Mouse (Mus musculus) ovary, postnatal 14 days (tissue): ENCODE measurements around the gene Msantd2.

Experiments used
- DNase-seq: peaks from one replicate; pipeline ENCODE4 v3.0.0; 2022; ENCODE audit warnings: low spot score

Gene Msantd2

DNA sequence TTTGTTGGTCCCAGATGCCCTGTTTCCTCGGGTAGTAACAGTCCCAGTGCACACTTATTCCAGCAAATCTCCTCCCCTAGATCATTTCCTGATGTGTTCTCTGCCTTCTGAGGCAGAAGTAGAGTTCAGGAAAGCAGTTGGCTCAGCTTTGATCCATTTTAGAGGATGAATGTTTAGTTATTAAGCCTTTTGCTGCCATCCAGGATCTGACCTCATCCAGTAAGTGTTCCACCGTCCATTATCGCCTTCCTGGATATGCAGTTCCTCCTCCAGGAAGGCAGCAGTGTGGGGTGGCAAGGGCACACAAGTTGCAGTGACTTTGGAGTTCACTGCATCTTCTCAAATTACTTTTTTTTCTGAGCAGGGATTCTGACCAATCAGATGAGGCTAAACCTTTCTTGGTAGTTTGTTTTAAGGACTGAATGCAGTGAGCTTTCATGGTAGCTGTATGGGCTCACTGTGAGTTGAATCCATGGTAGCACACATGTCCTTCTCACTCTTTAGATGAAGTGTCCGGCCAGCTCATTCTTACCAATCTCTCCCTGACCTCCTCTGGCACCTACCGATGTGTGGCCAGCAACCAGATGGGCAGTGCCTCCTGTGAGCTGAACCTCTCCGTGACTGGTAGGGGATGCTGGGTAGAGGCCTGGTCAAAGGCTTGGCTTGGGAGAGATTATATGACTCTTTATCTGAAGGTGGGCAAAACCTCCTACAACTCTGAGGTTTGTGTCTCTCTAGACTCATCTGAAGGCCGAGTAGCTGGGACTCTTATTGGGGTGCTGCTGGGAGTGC lies 52.9 kb downstream of the Msantd2 start:
- no peak for DNase-seq

DNA sequence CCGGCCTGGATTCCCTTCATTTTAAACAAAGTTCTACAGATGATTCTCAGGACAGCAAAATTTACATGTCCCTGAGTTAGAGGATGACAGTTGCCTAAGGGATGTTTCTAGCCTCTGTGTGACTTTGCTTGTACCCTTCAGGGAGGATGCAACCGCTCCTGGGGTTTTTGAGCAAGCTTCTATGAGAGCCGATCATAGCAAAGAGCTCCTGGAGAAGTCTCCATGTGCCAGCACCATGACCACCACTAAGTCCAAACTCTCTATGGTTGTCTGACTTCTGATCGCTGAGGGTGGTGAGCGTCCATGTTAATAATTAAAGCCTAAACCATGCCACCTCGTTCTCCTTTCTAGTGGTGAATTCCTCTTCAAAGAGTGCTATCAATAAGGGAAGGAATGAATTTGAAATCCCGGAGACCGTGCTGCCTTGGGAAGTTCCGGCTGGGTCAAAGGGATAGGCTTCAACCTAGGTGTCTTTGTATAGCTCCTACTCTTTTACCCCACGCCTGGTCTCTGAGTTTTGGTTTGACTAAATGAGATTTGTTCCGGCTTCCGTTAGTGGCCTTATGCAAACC lies 54.8 kb downstream of the Msantd2 start:
- no peak for DNase-seq

DNA sequence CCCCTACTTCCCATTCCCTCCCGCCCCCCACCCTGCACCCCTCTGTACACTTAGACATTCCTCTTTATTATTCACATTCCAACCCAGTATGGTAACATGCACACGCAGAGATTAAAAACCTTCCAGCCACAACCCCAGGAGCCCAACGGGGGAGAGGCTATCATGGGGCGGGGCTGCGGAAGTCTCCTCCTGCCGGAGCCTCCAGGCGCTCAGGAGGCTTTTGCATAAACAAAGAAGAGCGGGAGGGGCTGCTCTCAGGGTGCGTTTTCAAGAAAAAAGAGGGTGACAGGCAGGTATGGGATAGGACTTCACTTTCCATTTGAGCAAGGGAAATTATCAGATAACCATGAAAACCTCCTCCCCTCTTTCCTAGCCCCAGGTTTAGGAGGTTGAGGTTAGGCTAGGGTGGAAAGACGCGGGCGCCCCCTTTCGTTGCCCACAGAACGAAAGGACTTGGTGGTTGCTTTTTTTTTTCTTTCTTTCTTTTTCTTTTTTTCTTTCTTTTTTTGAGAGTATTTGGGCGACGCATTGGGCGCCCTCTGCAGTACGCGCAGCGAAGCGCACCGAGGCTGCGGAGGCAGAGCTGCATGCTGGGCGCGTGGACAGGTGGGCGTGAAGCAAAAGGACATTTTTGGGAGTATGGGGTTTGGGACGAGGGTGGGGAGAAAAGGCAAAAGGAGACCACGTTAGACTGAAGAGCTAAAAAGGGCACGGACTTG lies 55.5 kb downstream of the Msantd2 start:
- DNase-seq = peak; percentile 65

DNA sequence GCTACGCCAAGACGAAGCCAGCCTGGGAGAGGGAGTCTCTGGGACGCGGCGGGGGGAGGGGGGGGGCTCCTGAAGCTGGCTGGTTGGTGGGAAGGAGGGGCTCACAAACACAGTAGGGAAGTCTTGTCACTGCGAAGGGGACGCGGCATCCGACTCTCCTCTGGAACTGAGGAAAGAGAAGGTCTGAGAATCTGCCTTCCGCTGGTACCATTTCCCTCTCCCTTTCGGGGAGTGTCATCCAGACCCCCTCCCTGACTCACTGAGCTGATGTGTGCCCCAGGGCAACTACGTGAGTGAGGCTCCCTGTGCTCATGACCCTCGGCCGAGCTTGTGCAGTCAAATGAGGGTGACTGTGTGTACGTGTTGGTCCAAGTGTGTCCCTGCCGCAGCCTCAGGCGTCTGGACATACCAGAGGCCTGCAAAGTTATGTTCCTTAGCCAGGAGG lies 56.1 kb downstream of the Msantd2 start:
- no peak for DNase-seq

DNA sequence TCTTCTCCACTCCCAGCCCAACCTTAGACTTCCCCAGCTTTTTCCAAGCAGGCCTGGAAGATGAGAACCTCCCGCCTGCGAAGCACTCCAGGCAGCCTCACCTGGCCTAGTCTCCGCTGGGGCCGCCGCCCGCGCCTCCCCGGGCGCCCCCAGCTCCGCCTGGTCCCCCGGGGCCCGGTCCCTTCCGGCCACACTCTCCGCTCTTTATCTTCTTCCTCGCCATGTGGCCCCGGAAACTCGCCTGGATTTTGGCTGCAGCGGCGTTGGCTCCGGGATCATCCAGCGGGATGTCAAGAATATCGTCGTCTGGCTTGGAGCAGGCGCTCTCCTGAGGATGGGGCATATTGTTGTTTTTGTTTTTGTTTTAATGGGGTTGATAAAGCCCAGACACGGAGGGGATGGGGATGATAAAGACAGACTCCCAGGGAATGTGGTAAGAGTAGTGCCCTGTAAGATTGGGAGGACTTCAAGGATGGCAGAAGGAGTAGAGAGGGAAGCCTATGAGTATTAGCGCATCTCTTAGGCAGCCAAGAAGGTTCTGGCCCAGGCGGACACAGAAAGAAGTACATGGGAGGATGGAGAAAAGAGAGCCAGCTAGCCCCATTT lies 56.8 kb downstream of the Msantd2 start:
- DNase-seq = no peak

DNA sequence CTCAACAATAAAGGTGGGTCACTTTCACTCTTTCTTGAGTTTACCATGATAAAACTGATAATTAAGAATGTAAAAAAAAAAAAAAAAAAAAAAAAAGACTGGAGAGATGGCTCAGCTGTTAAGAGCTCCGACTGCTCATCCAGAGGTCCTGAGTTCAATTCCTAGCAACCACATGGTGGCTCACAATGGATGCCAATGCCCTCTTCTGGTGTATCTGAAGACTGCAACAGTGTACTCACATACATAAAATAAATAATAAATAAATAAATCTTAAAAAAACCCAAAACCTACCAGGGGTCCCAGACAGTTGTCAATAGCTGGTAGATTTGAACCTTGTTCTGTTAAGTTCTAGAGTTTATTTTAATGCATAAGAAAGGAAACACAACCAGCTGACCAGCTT lies 57.8 kb downstream of the Msantd2 start:
- DNase-seq = no peak

DNA sequence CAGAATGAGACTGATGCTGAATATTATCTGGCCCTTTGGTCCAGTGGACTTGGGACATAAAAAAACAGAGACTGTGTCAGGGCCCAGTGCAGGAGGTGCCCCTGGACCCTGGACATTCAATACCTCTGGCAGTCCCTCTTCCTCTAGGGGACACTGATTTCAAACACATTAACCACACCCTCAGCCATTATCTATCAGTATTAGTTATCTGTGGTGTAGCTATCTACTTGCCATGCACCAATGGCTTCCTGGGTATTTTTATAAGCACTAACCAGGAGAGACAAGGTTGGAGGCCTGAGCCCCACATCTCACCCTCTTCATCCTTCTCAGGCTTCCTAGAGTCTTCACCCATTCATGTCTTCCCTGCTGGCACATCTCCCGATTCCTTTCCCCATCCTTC lies 61.3 kb downstream of the Msantd2 start:
- no peak for DNase-seq

DNA sequence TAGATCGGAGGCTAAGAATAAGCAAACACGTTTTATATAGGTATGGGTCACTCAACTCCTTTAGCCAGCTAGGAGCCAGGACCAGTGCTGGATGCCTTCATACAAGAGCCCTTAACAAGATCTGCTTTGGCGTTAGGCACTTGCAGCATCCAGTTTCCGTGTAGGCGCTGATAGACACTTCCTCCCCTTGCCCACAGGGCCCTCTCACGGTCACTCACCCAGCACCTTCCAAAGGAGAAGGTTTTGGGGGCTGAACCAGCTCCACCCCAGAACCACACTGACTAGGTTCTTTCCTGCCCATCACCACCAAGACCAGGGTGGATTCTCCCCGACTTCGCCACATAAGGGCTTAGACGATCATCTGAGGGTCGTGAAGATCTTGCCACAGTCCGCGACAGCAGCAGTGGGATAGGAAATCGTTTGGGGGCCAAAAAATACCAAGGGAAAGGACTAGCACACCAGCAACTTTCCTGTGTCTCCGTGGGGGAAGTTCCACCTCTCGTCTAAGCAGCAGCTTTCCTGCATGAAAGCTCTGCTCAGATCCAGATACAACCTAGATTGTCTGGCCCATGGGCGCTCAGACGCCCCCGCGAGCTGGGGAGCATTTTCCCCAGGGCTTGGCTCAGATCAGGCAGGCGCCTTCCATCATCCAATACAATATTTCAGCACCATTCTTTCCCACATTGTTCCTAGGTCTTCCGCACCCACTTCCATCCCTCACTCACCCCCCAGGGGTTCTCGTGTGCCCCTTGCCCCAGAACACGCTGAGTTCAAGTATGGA lies 62.8 kb downstream of the Msantd2 start:
- no peak for DNase-seq

DNA sequence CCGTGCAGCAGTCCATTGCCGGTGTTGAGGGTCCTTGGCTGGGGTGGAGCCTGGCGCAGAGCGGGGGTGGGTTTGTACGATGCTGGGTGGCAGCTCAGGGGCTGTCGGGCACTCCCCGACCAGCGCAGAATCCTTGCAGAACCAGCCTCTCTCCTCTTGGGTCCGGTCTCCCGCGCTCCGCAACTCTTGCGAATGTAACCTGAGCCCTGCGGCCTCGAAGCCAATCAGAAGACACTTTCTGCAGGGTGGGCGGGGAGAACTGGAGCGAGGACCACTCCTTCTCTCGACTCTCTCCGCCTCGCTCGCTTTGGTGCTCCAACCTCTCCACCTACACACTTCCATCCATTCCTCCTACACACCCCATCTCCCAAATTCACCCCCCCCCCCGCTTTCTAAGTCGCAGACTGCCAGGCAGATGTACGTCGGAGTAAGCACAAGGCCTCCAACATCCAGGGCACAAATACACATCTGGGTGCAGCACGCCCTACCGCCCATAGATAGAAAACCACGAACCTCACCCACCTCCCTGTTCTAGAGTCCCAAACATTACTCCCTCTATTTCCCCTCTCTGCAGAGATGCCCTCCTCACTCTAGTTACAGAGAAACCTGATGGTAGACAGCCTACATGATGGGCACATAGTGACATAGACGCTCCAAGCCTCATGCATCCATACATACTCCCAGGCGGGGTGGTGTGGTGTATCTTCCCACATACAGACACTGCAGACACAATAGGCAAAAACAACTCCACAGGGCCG lies 63.6 kb downstream of the Msantd2 start, which contains the start of gene Nrgn:
TSS of gene Nrgn (minus strand) at position 369 of the 758 bp plus-strand sequence.
- DNase-seq = peak; percentile 76

DNA sequence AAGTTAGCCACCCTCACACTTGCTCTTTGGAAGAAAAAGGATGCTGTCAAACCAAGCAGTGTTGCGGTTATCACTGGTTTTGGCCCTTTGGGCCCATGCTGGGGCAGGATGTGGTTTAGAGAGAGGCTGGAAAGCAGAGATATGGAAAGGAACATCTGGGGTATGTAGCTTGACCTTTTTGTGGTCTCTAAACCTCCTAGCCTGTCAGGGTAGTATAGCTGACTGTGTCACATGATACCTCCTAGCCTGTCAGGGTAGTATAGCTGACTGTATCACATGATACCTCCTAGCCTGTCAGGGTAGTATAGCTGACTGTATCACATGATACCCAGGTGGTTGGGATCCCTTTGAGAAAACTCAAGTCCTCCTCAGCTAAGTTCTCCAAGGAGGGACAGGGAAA lies 65.2 kb downstream of the Msantd2 start:
- DNase-seq = no peak

DNA sequence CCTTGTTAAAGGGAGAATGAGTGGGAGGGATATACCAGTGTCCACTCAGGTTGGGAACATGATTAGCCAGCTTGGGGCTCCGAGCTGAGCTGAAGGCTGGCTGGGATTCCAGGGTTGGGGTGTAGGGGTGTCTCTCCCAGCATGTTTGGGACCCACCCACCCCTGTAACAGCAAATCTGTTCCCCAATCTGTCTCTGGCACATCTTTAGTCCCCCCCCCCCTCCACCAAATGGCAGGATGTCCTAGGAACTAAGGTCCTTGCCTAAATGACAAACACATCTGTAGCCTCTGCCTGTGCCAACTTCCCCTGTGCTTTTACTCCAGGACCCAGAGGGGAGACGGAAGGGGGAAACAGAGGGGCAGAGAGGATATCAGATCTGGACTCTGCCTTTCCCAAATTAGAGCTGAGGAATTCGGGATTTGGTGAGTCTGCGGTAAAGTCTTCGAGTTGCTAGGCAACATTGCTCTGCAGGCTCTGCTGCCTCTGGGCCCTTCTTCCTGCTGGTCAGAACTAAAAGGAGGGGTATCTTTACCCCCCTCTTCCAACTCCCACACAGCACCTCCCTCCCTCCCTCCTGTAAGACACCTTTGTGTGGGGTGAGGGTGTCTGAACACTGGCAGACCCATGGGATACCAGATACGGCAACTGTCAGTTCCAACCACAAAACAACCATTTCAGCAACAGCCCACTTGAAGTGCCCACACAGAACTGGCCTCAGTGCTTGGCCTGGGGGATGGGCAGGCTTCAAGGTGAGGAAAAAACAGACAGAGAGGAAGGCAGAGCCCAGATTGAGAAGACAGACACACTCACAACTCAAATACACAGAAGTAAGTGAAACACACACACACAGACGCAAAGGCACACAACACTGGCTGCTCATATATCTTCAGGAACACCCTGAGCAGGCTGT lies 66.0 kb downstream of the Msantd2 start, which contains the start of gene Siae:
TSS of gene Siae (plus strand) at position 861 of the 911 bp plus-strand sequence.
- DNase-seq = no peak

DNA sequence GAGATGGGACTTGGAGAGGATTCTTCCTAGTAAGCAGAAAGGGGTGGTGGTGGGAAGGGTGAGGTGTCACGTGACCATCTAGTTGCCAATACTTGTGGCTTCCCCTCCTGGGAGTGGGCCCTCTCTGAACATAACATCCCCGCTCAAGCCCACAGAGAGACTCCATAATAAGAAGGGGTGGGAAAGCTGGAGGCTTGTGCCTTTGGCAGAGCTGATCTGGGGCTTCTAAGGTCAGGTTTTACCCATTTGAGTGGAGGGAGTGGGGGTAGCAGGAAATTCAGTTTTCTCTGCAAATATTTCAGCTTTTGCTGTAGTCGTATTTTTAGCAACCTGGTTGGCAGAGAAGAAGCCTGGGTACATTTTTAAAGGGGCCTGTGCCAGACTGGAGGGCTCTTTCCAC lies 67.2 kb downstream of the Msantd2 start:
- DNase-seq = no peak

DNA sequence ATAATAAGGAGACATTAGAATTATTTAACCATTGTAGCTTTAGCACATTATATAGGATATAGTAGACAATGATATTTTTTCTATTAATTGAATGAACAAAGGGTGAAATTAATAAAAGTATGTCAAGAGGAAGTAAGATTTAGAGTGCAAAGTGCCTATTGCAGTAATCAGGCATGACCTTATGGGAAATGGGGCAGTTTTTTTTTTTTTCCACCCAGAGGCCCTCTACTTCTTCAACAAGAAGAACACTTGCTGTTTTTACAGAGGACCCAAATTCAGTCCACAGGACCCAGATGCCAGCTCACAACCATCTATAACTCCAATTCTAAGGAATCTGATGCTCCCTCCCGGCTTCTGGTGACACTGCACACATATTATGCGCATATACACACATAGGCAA lies 71.5 kb downstream of the Msantd2 start:
- DNase-seq = no peak

DNA sequence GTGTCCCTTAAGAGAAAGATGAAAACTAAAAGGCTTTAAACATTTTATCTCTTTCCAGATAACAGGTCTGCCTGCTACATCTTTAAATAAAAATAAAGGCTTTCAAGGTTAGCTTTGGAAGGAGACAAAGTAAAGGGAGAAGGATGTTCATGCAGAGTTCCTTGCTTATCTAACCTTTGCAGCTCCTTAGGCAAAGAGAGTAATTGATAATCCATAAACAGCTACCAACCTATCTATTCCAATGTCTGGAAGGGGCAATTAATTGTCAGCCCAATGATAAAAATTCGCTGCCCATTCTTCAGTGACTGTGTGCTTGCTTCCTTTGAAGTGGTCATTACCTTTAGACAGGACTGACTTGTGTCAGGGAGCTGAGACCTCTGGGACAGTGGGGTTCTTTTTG lies 74.7 kb downstream of the Msantd2 start:
- DNase-seq = no peak

DNA sequence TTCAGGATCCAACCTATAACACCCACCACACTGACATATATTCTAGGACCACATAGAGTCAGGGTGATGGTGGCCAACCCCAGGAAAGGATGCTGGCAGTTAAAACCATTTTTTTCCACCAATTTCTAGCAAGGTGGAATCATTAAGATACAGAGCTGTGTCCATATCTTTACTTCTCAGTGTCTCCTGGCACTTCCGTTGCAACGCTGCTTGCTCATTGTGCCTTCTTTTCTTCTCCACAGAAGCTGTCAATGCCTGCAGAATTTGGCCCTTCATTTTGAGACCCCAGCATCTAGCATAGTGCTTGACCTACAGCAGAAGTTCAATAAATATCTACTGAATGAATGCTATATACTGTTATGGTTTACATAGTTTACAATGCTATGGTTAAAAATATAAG lies 77.9 kb downstream of the Msantd2 start:
- no peak for DNase-seq

DNA sequence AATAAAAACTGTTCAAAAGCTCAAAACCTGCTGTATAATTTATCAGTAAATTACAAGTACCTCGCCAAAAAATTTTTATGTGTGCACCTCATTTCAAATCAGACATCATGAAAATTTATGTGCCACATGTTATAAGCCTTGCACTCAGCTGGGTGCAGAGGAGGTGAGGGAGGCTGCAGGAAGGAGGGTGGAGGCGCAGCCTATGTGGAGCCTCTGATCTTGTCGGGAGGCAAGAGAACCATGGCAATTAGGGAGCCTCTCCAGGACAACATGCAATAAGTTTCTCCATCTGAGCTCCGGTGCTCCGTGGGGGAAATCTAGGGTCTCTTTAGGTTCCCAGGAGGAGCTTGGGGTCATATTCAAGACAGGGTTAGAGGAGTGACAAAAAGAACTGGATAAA lies 78.3 kb downstream of the Msantd2 start:
- DNase-seq = no peak

DNA sequence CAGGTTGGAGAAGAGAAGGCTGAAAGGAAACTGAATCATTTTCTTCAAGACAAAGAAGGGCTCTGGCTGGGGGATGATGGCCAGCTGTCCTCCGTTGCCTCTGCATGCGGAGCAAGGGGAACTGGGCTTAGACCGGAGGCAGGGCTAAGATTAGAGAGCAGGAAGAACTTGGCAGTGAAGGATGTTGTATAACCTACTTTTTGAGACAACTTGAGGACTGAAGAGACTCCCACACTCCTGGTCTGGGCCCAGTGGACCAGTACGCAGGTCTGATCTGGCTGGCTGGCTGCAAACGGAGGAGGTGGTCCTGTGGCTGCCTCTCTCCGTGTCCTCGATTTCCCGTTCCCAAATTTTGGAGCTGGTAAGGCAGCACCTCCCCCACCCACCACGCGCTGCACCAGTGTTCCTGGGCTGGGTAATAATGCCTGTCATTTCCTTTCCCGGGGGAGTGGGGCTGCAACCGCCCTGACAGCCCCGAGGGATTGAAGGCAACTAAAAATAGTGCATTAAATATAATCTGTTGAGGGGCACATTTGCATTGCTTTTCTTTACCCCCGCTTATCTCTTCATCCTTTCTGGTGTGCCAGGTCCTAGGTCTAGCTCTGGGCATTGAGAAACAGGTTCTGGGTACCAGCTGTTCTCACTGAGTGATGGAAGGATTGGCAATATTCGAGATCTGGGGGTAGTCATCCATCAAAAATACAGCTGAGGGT lies 78.9 kb downstream of the Msantd2 start:
- peak; percentile 27 for DNase-seq

DNA sequence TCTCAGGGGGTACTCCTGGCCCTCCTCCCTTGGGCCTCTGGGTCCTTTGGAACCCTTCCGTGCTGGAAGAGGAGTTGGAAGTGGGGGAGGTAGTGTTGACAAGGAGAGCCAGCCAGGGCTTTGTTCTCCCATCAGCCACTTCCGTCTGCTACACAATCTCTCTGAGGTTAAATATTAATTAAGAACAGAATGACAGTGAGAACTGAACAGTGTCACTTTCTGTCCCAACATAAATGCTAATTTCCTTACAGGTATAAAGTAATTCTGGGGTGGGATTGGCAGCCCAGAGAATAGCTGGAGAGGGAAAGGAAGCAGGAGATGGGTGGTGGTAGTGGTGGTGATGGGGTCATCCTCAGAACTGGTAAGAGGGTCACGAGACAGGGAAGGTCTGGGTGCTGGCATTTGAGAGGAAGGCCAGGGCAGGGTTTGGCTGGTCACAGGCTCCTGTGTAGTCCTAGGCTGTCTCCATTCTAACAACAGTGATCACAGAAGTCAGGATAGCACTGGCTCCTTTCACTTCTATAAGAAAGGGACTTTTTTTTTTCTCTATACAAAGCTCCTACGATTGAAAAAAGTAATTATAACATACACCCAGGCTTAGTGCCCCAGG lies 79.6 kb downstream of the Msantd2 start:
- DNase-seq = no peak
